Mouse (Mus musculus): ENCODE results near the gene Slc10a7. TPM values are rescaled to one million over a fixed set of nuclear protein-coding genes. Genes with fewer than 3 reads are reported as not detected.

The Slc10a7 gene
- total RNA-seq, 2 experiments from 2014 or later, result 5.6 to 6.8 TPM

DNA sequence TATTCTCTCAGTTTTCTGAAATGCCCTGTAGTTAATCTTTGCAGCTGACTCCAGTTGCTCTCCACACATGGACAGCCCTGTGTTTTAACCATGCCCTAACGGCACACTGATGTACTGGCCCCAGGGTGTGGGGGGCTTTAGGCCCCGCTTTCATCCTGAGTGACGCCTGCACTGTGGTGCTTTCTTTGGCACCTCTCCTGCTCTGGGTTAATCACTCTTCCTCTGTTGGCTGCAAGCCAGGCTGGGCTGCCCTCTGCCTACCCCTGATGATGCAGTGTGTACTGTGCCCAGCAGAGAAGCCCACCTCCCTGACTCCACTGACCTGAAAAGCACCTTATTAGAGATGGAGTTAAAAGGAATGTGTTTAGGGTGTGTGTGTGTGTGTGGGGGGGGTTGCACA, 89.1 kb downstream of the Slc10a7 start:
- DNase-seq (ENCODE audit: extremely low spot score in 1 of 2, low spot score in 2 of 2), result peak in 1 of 2 experiments; percentile 38
- intact Hi-C loops (cut with DNase I), result no loop called here

DNA sequence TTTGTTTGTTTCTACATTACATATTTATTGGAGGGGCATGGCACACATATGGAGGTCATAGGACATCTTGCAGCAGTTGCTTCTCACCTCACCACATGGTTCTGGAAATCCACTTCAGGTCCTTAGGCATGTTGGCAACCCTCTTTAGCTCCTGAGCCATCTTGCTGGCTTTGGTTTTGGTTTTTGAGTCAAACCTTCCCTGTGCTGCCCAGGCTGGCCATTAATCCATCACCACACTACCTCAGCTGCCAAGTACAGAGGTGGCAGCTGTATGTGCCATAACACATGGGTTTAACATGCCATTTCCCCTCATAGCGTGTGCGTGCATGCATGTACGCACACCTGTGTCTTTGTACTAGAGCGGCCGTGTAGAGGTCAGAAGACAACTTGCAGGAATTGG, 93.9 kb downstream of the Slc10a7 start:
- DNase-seq (ENCODE audit: extremely low spot score in 1 of 2, low spot score in 2 of 2), result no peak

DNA sequence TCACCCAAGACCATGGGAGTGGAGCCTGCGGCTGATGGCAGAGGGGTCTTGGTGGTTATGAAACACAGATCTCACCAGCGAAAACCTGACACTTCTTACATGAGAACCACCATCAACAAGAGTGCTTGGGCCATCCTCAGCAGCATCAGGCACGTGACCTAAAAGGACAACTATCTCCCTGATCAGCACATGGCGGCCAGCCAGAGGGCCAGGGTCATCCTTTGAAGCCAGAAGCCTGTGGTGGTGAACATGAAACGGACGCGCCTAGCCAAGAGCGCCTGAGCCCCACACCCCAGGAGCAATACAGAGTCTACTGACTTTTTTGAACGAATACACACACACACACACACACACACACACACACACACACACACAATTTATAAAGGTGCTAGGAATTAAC, 95.3 kb downstream of the Slc10a7 start:
- intact Hi-C loops (cut with DNase I), result no loop called here
- peak in 1 of 2 experiments; percentile 60 for DNase-seq (ENCODE audit: extremely low spot score in 1 of 2, low spot score in 2 of 2)

More for the DNA sequence above, 93.9 kb downstream of the Slc10a7 start:
- intact Hi-C loops (cut with DNase I), result no loop called here

DNA sequence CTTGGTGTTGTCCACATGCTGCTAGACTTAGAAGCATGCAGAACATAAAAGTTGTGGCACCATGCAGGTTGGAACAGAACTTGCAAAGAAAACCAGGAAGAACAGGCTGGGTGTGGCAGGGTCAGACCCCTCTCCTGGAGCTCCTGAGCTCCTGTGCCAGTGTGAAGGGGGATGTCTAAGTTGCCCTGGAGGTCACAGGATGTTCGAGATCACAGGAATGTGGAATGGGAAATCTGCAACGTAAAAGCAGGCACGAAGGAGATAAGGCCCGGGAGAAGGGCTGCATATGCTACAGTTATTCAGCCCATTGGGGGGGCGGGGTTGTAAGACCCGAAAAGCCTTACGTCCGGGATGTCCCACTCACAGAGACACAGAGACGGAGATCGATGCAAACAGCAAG, 100.2 kb downstream of the Slc10a7 start:
- no peak for DNase-seq (ENCODE audit: extremely low spot score in 1 of 2, low spot score in 2 of 2)
- intact Hi-C loops (cut with DNase I), result no loop called here

DNA sequence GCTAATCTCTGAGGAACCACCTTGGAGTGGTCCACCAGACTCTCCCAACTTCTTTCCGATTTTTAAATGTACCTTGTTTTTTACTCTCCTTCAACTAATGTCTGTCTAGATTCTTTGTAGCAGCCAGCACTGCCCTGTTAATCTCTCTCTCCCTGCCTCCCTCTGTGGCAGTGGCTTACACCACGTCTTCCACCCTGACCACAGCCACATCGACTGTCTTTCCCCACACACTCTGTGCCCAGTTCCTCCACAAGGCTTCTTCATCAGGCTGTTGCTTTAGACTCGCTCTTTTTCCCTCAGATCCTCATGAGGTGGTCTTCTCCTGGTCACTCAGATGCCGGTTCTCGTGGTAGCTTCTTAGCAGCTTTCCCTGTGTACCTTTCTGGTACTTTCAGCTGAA, 101.9 kb downstream of the Slc10a7 start:
- intact Hi-C loops (cut with DNase I), result no loop called here
- DNase-seq (ENCODE audit: extremely low spot score in 1 of 2, low spot score in 2 of 2), result no peak

DNA sequence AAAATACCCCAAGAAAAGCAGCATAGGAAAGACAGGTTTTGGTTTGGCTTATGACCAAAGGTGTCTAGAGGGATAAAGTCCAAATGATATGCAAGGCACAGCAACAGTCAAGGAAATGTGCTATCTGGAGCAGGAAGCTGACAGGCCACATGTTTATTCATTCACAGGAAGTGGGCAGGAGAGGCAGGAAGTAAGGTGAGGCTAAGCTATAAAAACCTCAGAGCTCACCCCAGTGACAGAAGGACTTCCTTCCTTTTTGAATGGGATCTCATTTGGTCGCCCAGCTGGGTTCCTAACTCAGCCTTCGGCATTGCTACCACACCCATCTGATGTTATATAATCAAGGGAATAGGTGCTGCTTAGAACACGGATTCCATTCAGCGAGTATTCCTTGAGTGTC, 113.2 kb downstream of the Slc10a7 start:
- intact Hi-C loops (cut with DNase I), result no loop called here
- DNase-seq (ENCODE audit: extremely low spot score in 1 of 2, low spot score in 2 of 2), result no peak

DNA sequence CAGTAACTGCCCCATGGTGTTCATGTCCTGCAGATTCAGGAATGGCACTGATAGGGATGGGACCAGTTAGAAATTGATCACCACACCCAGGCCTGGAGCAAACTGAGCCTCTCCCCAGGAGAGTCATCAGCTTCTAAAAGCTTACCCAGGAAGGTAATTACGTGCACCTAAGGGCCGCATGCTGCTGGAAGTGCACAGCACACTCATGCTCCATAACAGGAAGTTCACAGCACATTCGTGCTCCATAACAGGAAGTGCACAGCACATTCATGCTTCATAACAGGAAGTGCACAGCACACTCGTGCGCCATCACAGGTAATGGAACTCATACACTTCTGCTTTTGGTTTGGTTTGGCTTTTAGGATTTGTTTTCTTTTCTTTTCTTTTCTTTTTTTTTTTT, 114.8 kb downstream of the Slc10a7 start:
- intact Hi-C loops (cut with DNase I), result no loop called here

DNA sequence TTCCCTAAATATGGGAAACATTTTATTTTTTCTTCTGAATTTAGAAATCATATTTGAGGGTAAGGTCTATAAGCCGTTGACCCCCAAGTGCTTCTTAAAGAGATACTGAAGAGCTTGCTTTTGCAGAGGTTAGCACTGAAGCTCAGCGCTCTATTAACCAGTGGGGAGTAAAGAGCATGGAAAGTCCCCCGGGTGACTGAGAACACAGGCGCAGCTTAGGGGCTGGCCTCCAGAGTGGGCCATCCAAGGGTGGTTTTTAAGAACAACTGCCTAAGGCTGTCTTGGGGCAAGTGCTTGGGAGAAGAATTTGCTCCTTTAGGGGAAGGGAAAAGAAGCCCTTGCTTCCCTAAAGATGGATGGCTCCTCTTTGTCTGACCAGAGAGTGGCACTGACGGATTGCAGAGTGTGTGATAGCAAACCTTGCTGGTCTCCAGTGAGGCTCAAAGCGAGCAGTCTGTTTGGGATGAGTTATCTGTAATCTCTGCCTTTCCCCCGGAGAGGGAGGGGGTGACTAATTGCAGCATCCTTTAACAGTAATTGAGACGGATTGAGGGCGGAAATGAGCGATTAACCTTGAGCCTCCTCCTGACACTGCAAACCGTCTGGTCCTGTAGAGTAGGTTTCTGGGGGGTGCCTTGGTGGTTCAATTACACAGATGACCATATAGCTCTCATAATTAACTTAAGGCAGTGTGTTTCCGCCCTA, 115.7 kb downstream of the Slc10a7 start:
- no peak for DNase-seq (ENCODE audit: extremely low spot score in 1 of 2, low spot score in 2 of 2)
- intact Hi-C loops (cut with DNase I), result no loop called here

More for the DNA sequence above, 114.8 kb downstream of the Slc10a7 start:
- no peak for DNase-seq (ENCODE audit: extremely low spot score in 1 of 2, low spot score in 2 of 2)

DNA sequence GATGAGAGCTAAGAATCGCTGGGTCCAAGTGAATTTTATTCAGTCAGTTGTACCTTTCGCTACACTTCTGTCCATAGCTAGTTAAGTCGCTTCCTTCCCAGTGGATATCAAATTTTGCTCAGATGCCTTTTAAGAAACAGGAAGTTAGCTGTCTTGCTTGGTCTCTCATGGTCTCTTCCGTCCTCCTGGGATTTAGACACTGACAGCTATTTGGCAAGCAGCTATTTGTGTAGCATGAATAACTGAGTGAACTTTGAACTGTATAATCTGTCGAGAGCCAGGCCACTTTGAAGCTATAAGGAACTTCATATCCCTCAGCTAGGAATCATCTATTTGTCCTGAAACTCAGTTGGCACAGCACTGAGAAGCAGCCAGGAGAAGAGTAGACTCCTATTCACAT, 117.5 kb downstream of the Slc10a7 start:
- DNase-seq (ENCODE audit: extremely low spot score in 1 of 2, low spot score in 2 of 2), result no peak
- intact Hi-C loops (cut with DNase I), result no loop called here

DNA sequence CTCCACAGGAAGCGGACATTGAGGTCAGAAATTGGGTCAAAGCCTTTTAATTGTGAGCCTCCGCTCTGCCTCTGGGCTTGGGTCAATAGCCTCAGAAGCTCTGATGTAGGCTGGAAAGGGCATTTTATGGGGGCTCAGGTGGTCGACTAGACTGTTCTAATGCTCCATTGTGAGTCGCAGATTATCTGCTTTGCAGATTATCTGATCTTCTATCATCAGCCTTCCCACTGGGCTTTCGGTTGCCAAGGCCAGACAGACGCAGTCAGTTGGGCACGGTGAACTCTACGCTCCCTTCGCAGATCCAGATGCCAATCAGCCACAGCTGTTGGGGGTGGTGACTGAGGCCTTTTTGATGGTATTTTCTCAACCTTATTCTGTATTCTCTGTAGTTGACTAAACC, 118.6 kb downstream of the Slc10a7 start:
- no peak for DNase-seq (ENCODE audit: extremely low spot score in 1 of 2, low spot score in 2 of 2)

DNA sequence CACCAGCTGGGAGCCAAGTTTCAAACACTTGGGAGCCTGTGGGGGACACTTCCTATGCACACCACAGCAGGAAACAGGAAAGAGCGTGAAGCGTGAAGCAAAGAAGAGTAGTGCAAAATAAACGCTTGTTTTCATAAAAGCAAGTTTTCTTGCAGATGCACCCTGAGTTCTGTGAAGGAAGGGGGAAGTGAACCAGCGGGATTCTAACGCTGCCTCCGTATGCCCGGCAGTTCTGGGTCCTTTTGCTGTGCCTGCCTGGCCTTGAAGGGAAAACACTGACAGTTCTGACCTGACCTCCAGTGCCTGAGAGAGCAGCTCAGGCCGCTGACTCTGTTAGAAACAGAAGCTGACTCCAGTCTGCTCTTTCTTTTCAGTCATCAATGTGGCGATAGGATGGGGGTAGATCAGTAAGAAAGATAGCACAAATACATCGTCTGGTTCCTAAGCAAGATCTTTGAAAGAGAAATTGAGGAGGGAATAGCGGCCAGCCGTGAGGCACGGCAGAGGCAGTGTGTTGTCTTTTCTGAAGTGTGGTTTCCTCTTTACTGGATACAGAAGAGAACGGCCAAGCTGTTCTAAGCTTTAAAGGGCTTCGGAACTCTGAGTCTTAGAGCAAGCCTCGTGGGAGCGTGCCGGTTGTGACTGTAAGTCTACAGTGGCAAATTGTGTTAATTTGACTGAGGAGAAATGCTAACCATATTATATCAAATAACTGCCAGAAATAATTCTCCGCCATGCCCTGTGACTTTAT, 121.4 kb downstream of the Slc10a7 start:
- peak in 1 of 2 experiments; percentile 36 for DNase-seq (ENCODE audit: extremely low spot score in 1 of 2, low spot score in 2 of 2)
- intact Hi-C loops (cut with DNase I), result no loop called here

More for the DNA sequence above, 118.6 kb downstream of the Slc10a7 start:
- intact Hi-C loops (cut with DNase I), result no loop called here

DNA sequence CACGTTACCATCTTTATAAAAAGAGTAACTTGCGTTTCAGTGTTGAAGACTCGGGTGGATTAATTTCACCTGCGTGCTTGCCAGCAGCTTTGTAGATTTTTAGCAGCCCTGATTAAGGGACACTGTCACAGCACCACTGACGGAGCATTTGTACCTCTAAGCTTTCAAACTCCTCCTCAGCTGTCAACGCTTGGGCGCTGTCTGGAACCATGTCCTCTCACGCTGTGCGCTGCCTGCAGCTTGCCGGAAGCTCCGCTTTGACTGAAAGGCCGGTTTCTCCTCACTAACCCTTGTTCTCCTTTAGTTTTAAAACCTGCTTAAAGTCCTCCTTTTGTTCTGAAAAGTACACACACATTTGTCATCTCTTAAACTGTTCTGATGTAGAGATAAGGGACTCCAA, 123.9 kb downstream of the Slc10a7 start:
- peak in 1 of 2 experiments; percentile 37 for DNase-seq (ENCODE audit: extremely low spot score in 1 of 2, low spot score in 2 of 2)
- intact Hi-C loops (cut with DNase I), result no loop called here

DNA sequence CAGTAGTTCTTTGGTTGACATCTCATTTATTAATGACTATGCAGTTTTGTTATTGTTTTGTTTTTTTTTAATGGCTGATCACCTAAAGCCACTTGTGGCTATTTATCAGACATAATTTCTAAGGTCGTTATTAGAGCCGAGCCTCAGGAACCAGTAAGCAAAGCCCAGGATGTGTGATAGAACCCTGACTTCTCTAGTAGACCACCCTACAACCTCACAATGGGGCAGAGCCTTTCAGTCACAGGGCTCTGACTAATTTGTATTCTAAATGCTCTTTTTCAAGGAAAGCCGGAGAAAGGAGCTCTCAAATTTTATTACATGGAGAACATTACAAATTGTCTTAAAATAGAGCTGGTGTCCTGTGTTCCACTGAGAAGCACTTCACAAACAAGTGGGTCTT, 124.9 kb downstream of the Slc10a7 start:
- intact Hi-C loops (cut with DNase I), result no loop called here
- no peak for DNase-seq (ENCODE audit: extremely low spot score in 1 of 2, low spot score in 2 of 2)

DNA sequence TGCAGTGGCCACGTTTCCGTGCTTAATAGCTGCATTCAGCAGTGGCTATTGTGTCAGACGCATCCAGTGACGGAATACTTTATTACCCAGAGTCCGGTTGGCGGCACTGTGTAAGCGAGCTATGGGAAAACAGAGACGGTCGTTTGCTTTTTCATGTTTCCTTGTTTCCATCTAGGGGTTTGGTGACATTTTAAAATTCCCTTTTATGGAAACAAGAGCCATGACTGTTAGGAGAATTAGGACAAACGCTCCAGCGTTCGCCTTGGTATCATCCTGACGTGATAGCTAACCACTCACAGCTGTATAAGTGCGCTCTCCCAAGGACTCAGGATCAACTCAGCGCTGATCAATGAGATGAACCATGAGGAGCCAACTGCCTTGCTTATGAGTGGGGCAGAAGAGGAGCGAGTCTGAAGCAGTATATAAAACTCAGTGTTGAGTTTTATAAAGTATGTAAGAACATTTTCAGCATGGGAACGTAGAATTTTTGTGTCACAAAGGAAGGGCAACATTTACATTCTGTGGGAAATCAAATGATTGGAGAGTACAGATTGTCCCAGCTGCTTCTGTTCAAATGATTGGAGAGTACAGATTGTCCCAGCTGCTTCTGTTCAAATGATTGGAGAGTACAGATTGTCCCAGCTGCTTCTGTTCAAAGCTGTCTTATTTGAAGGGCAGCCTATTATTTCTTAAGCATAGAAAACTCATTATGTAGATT, 125.5 kb downstream of the Slc10a7 start:
- intact Hi-C loops (cut with DNase I), result no loop called here
- DNase-seq (ENCODE audit: extremely low spot score in 1 of 2, low spot score in 2 of 2), result no peak

DNA sequence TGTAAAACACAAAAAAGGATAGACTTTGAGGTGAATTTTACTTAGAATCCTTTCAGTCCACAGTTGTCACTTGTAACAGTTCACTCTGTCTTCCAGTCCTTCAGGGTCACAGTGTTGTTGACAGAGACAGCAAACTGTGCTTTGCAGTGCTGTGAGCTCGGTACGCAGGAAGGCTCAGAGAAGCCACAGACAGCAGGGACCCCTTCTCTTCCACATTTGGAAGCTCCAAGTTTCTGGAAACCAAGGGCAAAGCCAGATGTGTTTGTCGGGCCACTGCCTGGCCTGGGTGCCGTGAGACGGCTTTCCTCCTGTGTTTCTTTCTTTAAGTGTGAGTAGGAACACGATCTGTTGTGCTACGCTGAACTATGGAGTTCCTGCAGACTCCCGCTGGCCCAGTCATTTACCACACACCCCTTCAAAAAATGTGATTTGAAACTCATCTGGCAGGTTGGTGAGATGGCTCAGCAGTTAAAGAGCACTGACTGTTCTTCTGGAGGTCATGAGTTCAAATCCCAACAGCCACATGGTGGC, 126.2 kb downstream of the Slc10a7 start:
- intact Hi-C loops (cut with DNase I), result no loop called here
- no peak for DNase-seq (ENCODE audit: extremely low spot score in 1 of 2, low spot score in 2 of 2)

DNA sequence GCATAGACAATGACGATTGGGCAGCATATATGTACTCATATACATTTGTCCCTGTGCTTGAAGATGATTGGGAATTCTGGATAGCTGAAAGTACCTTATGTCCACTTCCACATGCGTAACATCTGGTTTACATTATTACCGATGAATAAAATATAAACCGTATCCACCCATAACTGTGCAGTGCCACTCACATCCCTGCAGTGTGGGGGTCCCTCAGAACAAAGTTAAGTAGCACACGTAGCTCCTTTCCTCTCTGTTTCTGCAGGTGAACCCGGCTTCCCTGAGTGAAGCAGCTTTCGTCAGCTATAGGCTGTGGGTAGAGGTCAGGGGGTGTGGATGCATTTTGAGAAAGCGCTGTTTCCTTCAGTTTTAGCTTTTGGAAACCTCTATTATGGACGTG, 132.8 kb downstream of the Slc10a7 start:
- no peak for DNase-seq (ENCODE audit: extremely low spot score in 1 of 2, low spot score in 2 of 2)
- intact Hi-C loops (cut with DNase I), result loop anchor here (2.0 to 10.0 kb wide), 3 partner anchors 133 to 1007 kb away; partner anchors contain the start of genes Rbmxl1 and Slc10a7

DNA sequence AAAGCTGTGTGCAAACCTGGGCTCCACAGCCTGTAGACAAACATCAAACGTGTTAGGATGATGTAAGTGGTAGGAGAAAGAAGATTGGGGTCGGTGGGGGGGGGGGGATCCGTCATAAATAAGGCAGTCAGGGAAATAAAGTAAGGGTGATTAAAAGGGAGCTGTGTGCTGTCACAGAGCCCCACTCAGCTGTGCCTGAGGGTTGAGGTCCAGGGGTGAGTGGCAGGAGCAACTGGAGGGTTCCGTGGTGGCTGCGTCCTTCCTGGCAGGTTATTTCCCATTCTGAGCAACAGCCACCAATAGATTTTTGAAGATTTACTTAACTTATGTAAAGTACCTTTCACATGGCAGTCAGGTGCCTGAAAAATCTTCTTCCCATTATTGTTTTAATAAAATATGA, 133.2 kb downstream of the Slc10a7 start:
- intact Hi-C loops (cut with DNase I), result loop anchor here (2.0 to 10.0 kb wide), 3 partner anchors 134 to 1008 kb away; partner anchors contain the start of genes Rbmxl1 and Slc10a7
- DNase-seq (ENCODE audit: extremely low spot score in 1 of 2, low spot score in 2 of 2), result no peak

DNA sequence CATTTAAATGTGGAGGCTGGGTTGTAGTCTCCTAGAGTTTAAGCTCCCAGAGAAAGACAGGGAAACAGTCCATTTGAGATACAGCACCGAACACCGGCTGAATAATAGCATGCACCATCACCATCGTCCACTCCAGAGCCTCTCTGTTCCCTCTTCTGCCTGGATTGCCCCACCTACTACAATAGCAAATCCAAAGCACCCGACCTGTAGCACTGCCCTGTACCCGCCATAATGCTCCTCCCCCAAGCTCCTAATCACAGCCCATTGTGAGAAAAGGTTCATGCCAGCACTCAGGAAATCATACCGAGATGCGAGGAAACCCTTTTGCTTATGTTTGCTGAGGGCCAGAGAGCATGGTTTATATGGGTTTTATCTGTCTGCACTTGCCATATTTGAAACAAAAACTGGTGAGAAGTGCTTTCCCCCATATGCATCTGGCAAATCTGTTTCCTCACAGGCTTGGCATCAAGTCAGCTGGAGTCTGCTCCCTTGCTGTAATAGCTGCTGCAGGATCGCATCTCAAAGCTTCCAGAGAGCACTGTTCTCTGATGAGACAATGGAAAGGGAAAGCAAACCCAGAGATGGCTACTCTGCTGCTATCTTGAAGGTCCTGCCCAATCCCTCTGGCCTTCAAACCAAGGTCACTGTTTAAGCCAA, 138.0 kb downstream of the Slc10a7 start:
- intact Hi-C loops (cut with DNase I), result loop anchor here (5.0 to 10.0 kb wide), 3 partner anchors 222 to 1012 kb away; no protein-coding TSS in a partner anchor
- peak in 1 of 2 experiments; percentile 23 for DNase-seq (ENCODE audit: extremely low spot score in 1 of 2, low spot score in 2 of 2)

DNA sequence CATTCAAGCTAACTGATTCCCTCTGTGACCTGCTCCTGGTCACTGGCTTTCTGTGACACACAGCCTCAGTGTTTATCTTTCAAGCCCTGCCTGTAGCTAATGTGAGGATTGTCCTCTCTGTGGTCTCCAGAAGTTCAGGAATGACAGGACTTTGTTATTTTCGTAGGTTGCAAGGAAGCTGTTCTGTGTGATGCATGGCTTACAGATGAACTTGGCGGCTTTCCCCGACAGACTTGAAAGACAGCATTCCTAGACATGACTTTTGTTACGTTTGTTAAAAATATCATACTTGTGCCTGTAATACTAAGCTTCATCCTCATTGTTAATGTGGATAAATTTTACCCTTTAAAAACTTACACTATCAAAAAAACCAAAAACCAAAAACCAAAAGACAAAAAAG, 138.7 kb downstream of the Slc10a7 start:
- intact Hi-C loops (cut with DNase I), result loop anchor here (5.0 to 10.0 kb wide), 3 partner anchors 223 to 1013 kb away; no protein-coding TSS in a partner anchor
- no peak for DNase-seq (ENCODE audit: extremely low spot score in 1 of 2, low spot score in 2 of 2)
